Comparison of ENCODE assay signal across 22 mouse cellular contexts in genomic region chr6:37332846-37333245, GRCm38 (mm10). TPM values are rescaled to one million over a fixed set of nuclear protein-coding genes. Genes with fewer than 3 reads are reported as not detected.
DNase-seq lines count a peak whose midpoint lies in the region; ATAC-seq and TF ChIP-seq lines count a peak whose summit lies in the region.
"Had no signal": no experiment of that assay in that cellular context is flagged by ENCODE, and none has a peak within 500 bp of the region (broad histone marks: within the 10 kb centered on the region; RNA-seq: fewer than 3 reads in every experiment).

No protein-coding gene starts in this region.

- no peaks in the 10 kb centered on the region for H3K27me3 ChIP-seq in heart, embryonic 11.5 days (ENCODE audit: control insufficient read depth, insufficient read depth, low read length)
- H3K27me3 ChIP-seq in intestine, embryonic 14.5 days (replicated peaks; ENCODE audit: control insufficient read depth, insufficient read depth, low read length), result no peaks in the 10 kb centered on the region
- H3K27me3 ChIP-seq in intestine, postnatal 0 days (replicated peaks; ENCODE audit: control insufficient read depth, insufficient read depth, low read length), result no peaks in the 10 kb centered on the region
- no peaks in the 10 kb centered on the region for H3K27me3 ChIP-seq in kidney, embryonic 16.5 days (ENCODE audit: insufficient read depth, low read length)
- H3K27me3 ChIP-seq: forebrain, embryonic 13.5 days; heart, embryonic 12.5 days; hindbrain, embryonic 13.5 days had no signal

- peak; percentile 59 for DNase-seq in heart, adult 11 months
- DNase-seq in intestine, embryonic 14.5 days (ENCODE audit: low spot score), result no peak
- DNase-seq in kidney, postnatal 36 days, result no peak
- DNase-seq in kidney, postnatal 4 days, result peak; percentile 58 to 67
- no peak for DNase-seq in kidney, adult 18-20 months
- DNase-seq: adrenal gland, adult 8-10 months; adrenal gland, postnatal 36 days; B cell, adult 2 months; cerebellum, adult 2 months; cerebellum, postnatal 10 days; forebrain, postnatal 0 days; gastrocnemius, postnatal 14 days; heart, postnatal 10 days had no signal

- no peak for ATAC-seq in heart, embryonic 11.5 days (replicated peaks; ENCODE audit: insufficient number of reproducible peaks, low FRiP score, low TSS enrichment)
- 0 out of 2 replicates have a peak, but pooled peaks have one; percentile 41 for ATAC-seq in intestine, embryonic 14.5 days (replicated peaks; ENCODE audit: low FRiP score, low TSS enrichment, low read depth)
- no peak for ATAC-seq in intestine, postnatal 0 days
- ATAC-seq in kidney, embryonic 16.5 days (ENCODE audit: low FRiP score, low TSS enrichment), result peak; percentile 52; the same call in 1 of the 2 replicates
- ATAC-seq: CD4-positive, CD25-positive, alpha-beta regulatory T cell, adult 4 months; forebrain, embryonic 13.5 days; forebrain, postnatal 0 days had no signal

- no peak overlapping the region for H3K27ac ChIP-seq in heart, embryonic 11.5 days (ENCODE audit: low read depth, low read length)
- no peak overlapping the region for H3K27ac ChIP-seq in intestine, embryonic 14.5 days (ENCODE audit: low read depth)
- no peak overlapping the region for H3K27ac ChIP-seq in intestine, postnatal 0 days (ENCODE audit: low read depth, low read length)
- 0 out of 2 replicates have a peak overlapping the region, but pooled peaks have one; percentile 52 for H3K27ac ChIP-seq in kidney, embryonic 16.5 days (ENCODE audit: low read length)
- H3K27ac ChIP-seq: embryonic facial prominence, embryonic 10.5 days; forebrain, embryonic 13.5 days; hindbrain, embryonic 13.5 days had no signal

- no peak overlapping the region for H3K4me3 ChIP-seq in heart, embryonic 11.5 days (ENCODE audit: low read depth, low read length)
- no peak overlapping the region for H3K4me3 ChIP-seq in intestine, embryonic 14.5 days (ENCODE audit: low read depth, low read length)
- H3K4me3 ChIP-seq in intestine, postnatal 0 days (ENCODE audit: low read depth, low read length), result no peak overlapping the region
- no peak overlapping the region for H3K4me3 ChIP-seq in kidney, embryonic 16.5 days (ENCODE audit: low read length)
- H3K4me3 ChIP-seq: embryonic facial prominence, embryonic 10.5 days; forebrain, embryonic 13.5 days; heart, embryonic 12.5 days; hindbrain, embryonic 13.5 days had no signal

- H3K4me2 ChIP-seq in heart, embryonic 11.5 days, result no peak overlapping the region
- H3K4me2 ChIP-seq in intestine, embryonic 14.5 days (ENCODE audit: low read length), result no peak overlapping the region
- H3K4me2 ChIP-seq in intestine, postnatal 0 days (replicated peaks; ENCODE audit: low read depth), result no peak overlapping the region
- no peak overlapping the region for H3K4me2 ChIP-seq in kidney, embryonic 16.5 days (replicated peaks; ENCODE audit: low read depth, low read length)
- H3K4me2 ChIP-seq: forebrain, embryonic 13.5 days; heart, embryonic 12.5 days; hindbrain, embryonic 13.5 days had no signal

- 84% methylated on average over 10 of the region's 10 CpGs for WGBS in heart, embryonic 11.5 days (ENCODE audit: insufficient replicate concordance)
- WGBS in intestine, embryonic 14.5 days, result 51% methylated on average over 10 of the region's 10 CpGs
- 57% methylated on average over 10 of the region's 10 CpGs for WGBS in intestine, postnatal 0 days
- 37% methylated on average over 10 of the region's 10 CpGs for WGBS in kidney, embryonic 16.5 days

- peaks cover 35% of the 10 kb centered on the region for H3K4me1 ChIP-seq in heart, embryonic 11.5 days (ENCODE audit: control insufficient read depth, insufficient read depth, low read length)
- H3K4me1 ChIP-seq in intestine, embryonic 14.5 days (replicated peaks; ENCODE audit: control insufficient read depth, insufficient read depth, low read length), result peaks cover 5% of the 10 kb centered on the region; the same call in 1 of the 2 replicates
- no peaks in the 10 kb centered on the region for H3K4me1 ChIP-seq in intestine, postnatal 0 days (replicated peaks; ENCODE audit: control insufficient read depth, insufficient read depth, low read length)
- H3K4me1 ChIP-seq in kidney, embryonic 16.5 days (ENCODE audit: insufficient read depth, low read length), result peaks cover 31% of the 10 kb centered on the region

- H3K9ac ChIP-seq in heart, embryonic 11.5 days (ENCODE audit: low read depth, low read length), result no peak overlapping the region
- H3K9ac ChIP-seq in intestine, embryonic 14.5 days (ENCODE audit: low read length), result no peak overlapping the region
- H3K9ac ChIP-seq in intestine, postnatal 0 days (ENCODE audit: low read depth, low read length), result no peak overlapping the region
- no peak overlapping the region for H3K9ac ChIP-seq in kidney, embryonic 16.5 days (replicated peaks; ENCODE audit: low read length)
- H3K9ac ChIP-seq: forebrain, embryonic 13.5 days; forebrain, postnatal 0 days; heart, embryonic 12.5 days; hindbrain, embryonic 13.5 days had no signal

- H3K36me3 ChIP-seq in heart, embryonic 11.5 days (ENCODE audit: control insufficient read depth, insufficient read depth, low read length), result peaks cover 33% of the 10 kb centered on the region
- H3K36me3 ChIP-seq in intestine, embryonic 14.5 days (ENCODE audit: control insufficient read depth, insufficient read depth, low read length), result peaks cover 62% of the 10 kb centered on the region
- H3K36me3 ChIP-seq in intestine, postnatal 0 days (ENCODE audit: control insufficient read depth, insufficient read depth), result peaks cover 52% of the 10 kb centered on the region
- peaks cover 68% of the 10 kb centered on the region for H3K36me3 ChIP-seq in kidney, embryonic 16.5 days (ENCODE audit: insufficient read depth, low read length)
- H3K36me3 ChIP-seq: G1E had no signal

- no peaks in the 10 kb centered on the region for H3K9me3 ChIP-seq in heart, embryonic 11.5 days (replicated peaks; ENCODE audit: control insufficient read depth, low read length)
- H3K9me3 ChIP-seq in intestine, embryonic 14.5 days (ENCODE audit: control insufficient read depth, low read length), result no peaks in the 10 kb centered on the region
- no peaks in the 10 kb centered on the region for H3K9me3 ChIP-seq in intestine, postnatal 0 days (ENCODE audit: control insufficient read depth)
- H3K9me3 ChIP-seq in kidney, embryonic 16.5 days (ENCODE audit: low read length), result no peaks in the 10 kb centered on the region
- H3K9me3 ChIP-seq: embryonic facial prominence, embryonic 10.5 days; forebrain, embryonic 13.5 days; heart, embryonic 12.5 days; hindbrain, embryonic 13.5 days had no signal

- TF ChIP-seq CTCF in intestine, postnatal 0 days (IDR thresholded peaks at IDR 0.05; ENCODE audit: low read depth), result no peak

RNA-seq across cellular contexts. Expression of gene Dgki, which starts 32.9 kb away (rescaled TPM):
- 1.0 and 1.1 TPM in 2 replicates for polyA plus RNA-seq in heart, embryonic 11.5 days (2014; fragmentation: Nextera tagmentation; extraction: Ambion mirVana)
- polyA plus RNA-seq in intestine, embryonic 14.5 days (2014; fragmentation: Nextera tagmentation; extraction: Ambion mirVana), result 0.92 and 1.3 TPM in 2 replicates
- 0.34 and 0.42 TPM in 2 replicates for polyA plus RNA-seq in intestine, postnatal 0 days (2015; fragmentation: Nextera tagmentation; extraction: Ambion mirVana)
- polyA plus RNA-seq in kidney, embryonic 16.5 days (2015; fragmentation: Nextera tagmentation; extraction: Ambion mirVana), result 0.55 and 0.74 TPM in 2 replicates
- polyA plus RNA-seq: G1E had no signal

Comparison
In these comparisons a context has a peak if more than half of its experiments do, and no peak if none do; other contexts are left out.
1. DNase-seq: peak in heart, adult 11 months (single experiment) and kidney, postnatal 4 days (2 of 2); none in intestine, embryonic 14.5 days (single experiment), kidney, postnatal 36 days (0 of 2) and kidney, adult 18-20 months (single experiment).
2. ATAC-seq: peak in intestine, embryonic 14.5 days (single experiment) and kidney, embryonic 16.5 days (single experiment); none in heart, embryonic 11.5 days (single experiment) and intestine, postnatal 0 days (single experiment).